Mouse (Mus musculus): ENCODE data around the gene Dnajc10. TPM values are rescaled to one million over a fixed set of nuclear protein-coding genes. Genes with fewer than 3 reads are reported as not detected.

The Dnajc10 gene
- total and polyA plus RNA-seq, 2 experiments: 7.0 to 22.5 TPM

DNA sequence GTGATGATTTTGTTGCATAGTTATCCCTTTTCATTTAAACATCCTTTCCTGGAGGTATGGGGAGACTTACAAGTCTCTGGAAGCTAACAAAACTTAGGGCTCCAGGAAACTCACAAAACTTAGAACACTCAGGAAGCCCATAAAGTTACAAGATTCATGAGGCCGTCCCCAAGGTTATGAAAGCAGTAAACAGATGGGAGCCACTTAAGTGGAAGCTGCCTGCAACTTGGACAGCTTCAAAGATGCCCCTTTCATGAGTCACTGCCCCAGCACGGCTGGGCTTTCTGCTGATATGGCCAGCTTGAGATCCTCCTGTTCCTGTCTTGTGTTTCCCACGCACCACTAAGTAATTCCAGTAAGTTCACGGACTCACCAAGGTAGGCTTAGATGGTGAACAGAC, 69.2 kb downstream of the Dnajc10 start:
- TF ChIP-seq CTCF (IDR thresholded peaks at IDR 0.05; ENCODE audit: low read depth, low read length) (no peak), POLR2A (IDR thresholded peaks at IDR 0.05; ENCODE audit: extremely low read depth, insufficient read depth, low read length) (no peak)
- no peaks in the 10 kb centered on the region for H3K27me3 ChIP-seq (ENCODE audit: control insufficient read depth, insufficient read depth, low read length)
- no peak overlapping the region for H3K4me3 ChIP-seq (ENCODE audit: insufficient read depth, low read depth, low read length)
- WGBS: 82% methylated on average over 4 of the region's 4 CpGs
- no peak for DNase-seq (ENCODE audit: extremely low read depth, low read depth, low spot score)
- H3K79me2 ChIP-seq (ENCODE audit: control insufficient read depth, insufficient read depth, low read length): no peaks in the 10 kb centered on the region
- H3K36me3 ChIP-seq (ENCODE audit: control insufficient read depth, insufficient read depth, low read length): no peaks in the 10 kb centered on the region
- H3K9ac ChIP-seq (ENCODE audit: low read depth, low read length): no peak overlapping the region
- H3K4me1 ChIP-seq (ENCODE audit: control insufficient read depth, insufficient read depth, low read length): peaks cover 5% of the 10 kb centered on the region
- H3K27ac ChIP-seq (replicated peaks; ENCODE audit: insufficient read depth, low read depth, low read length): no peak overlapping the region

DNA sequence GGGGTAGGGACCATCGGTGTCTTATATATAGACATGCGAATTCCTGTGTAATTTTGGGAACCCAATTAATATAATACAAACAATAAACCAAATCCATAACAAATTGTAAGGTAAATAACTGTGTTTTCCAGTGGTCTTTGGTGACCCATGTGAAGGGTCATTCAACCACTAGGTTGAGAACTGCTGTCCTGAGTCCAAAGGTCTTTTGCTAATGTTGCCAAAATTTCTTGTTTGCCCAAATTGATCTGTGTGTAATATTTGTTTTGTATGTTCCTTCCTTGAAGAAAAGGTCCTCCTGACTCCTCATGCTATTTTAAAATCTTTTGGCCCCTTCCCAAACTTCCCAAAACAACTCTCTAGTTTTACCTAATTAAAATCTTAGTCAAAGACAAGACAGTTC, 71.0 kb downstream of the Dnajc10 start:
- TF ChIP-seq POLR2A (IDR thresholded peaks at IDR 0.05; ENCODE audit: extremely low read depth, insufficient read depth, low read length) (no peak), CTCF (IDR thresholded peaks at IDR 0.05; ENCODE audit: low read depth, low read length) (no peak)
- no peaks in the 10 kb centered on the region for H3K27me3 ChIP-seq (ENCODE audit: control insufficient read depth, insufficient read depth, low read length)
- 48% methylated on average over 2 of the region's 2 CpGs for WGBS
- H3K36me3 ChIP-seq (ENCODE audit: control insufficient read depth, insufficient read depth, low read length): no peaks in the 10 kb centered on the region
- no peak overlapping the region for H3K9ac ChIP-seq (ENCODE audit: low read depth, low read length)
- peaks cover 5% of the 10 kb centered on the region for H3K4me1 ChIP-seq (ENCODE audit: control insufficient read depth, insufficient read depth, low read length)
- DNase-seq (ENCODE audit: extremely low read depth, low read depth, low spot score): peak; percentile 88
- no peak overlapping the region for H3K4me3 ChIP-seq (ENCODE audit: insufficient read depth, low read depth, low read length)
- no peak overlapping the region for H3K27ac ChIP-seq (replicated peaks; ENCODE audit: insufficient read depth, low read depth, low read length)
- no peaks in the 10 kb centered on the region for H3K79me2 ChIP-seq (ENCODE audit: control insufficient read depth, insufficient read depth, low read length)

DNA sequence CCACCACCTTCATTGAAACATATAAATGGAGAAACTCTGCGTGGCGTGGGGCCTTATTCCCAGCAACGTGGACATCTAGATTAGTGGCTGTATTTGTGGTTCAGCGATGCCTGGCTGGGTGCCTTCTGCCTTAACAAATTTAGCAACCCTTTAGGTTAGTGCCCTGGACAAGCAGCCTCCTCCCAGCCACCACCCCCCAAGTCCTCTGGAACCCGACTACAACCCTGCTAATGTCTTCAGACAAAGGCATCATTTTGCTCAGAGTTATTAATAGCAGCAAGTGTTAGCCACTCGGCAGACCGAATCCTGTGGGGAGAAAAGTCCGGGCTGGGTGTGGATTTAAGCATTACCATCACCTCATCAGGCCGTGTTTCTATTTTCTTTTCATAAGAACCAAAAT, 72.4 kb downstream of the Dnajc10 start:
- no peaks in the 10 kb centered on the region for H3K36me3 ChIP-seq (ENCODE audit: control insufficient read depth, insufficient read depth, low read length)
- H3K27me3 ChIP-seq (ENCODE audit: control insufficient read depth, insufficient read depth, low read length): no peaks in the 10 kb centered on the region
- H3K79me2 ChIP-seq (ENCODE audit: control insufficient read depth, insufficient read depth, low read length): no peaks in the 10 kb centered on the region
- no peak overlapping the region for H3K9ac ChIP-seq (ENCODE audit: low read depth, low read length)
- H3K27ac ChIP-seq (replicated peaks; ENCODE audit: insufficient read depth, low read depth, low read length): no peak overlapping the region
- H3K4me1 ChIP-seq (ENCODE audit: control insufficient read depth, insufficient read depth, low read length): peaks cover 5% of the 10 kb centered on the region
- TF ChIP-seq POLR2A (IDR thresholded peaks at IDR 0.05; ENCODE audit: extremely low read depth, insufficient read depth, low read length) (no peak), CTCF (IDR thresholded peaks at IDR 0.05; ENCODE audit: low read depth, low read length) (no peak)
- WGBS: 84% methylated on average over 9 of the region's 9 CpGs
- no peak for DNase-seq (ENCODE audit: extremely low read depth, low read depth, low spot score)
- H3K4me3 ChIP-seq (ENCODE audit: insufficient read depth, low read depth, low read length): no peak overlapping the region

DNA sequence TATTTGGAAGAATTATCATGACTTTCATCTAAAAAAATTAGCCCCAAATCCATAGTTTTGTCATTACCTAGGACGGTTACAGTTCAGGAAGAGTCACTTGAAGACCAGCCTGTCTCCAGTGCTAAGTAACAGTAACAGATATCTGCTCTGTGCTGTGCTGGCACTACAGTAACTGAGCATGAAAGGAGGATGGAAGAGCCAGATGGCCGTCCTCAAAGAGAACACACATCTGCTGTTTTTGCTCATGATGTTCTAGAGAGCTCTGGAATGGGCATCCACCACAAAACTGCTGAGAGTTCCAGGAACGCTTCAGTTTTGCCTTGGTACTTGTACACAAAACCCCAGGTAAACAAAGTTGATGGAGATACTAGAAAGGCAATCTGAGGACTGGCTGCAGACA, 73.1 kb downstream of the Dnajc10 start:
- Histone ChIP-seq H3K79me2 (ENCODE audit: control insufficient read depth, insufficient read depth, low read length) (no peaks in the 10 kb centered on the region), H3K27me3 (ENCODE audit: control insufficient read depth, insufficient read depth, low read length) (no peaks in the 10 kb centered on the region)
- DNase-seq (ENCODE audit: extremely low read depth, low read depth, low spot score): no peak

DNA sequence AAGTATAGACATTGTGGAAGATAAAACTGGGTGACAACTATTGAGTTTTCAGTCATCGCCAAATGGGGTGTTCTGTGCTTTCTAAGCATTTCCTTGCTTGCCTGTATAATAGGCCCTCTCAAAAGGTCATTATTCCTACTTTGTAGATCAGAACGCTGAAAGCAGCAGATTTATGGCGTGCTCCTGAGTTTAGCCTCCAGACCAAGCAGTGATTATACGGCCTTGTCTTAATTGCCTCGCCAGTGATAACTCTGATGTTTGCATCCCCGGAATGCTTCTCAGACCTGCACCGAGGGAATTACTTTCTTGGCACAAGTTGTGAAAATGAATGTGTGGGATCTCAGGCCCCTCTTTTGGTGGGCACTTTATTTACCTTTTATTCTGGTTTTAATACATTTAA, 80.8 kb downstream of the Dnajc10 start:
- Histone ChIP-seq H3K4me1 (ENCODE audit: control insufficient read depth, insufficient read depth, low read length) (no peaks in the 10 kb centered on the region), H3K9ac (ENCODE audit: low read depth, low read length) (no peak overlapping the region), H3K4me3 (ENCODE audit: insufficient read depth, low read depth, low read length) (no peak overlapping the region), H3K36me3 (ENCODE audit: control insufficient read depth, insufficient read depth, low read length) (no peaks in the 10 kb centered on the region), H3K27ac (replicated peaks; ENCODE audit: insufficient read depth, low read depth, low read length) (no peak overlapping the region), H3K27me3 (ENCODE audit: control insufficient read depth, insufficient read depth, low read length) (no peaks in the 10 kb centered on the region), H3K79me2 (ENCODE audit: control insufficient read depth, insufficient read depth, low read length) (no peaks in the 10 kb centered on the region)
- DNase-seq (ENCODE audit: extremely low read depth, low read depth, low spot score): no peak
- WGBS: 79% methylated on average over 7 of the region's 7 CpGs
- TF ChIP-seq POLR2A (IDR thresholded peaks at IDR 0.05; ENCODE audit: extremely low read depth, insufficient read depth, low read length) (no peak), CTCF (IDR thresholded peaks at IDR 0.05; ENCODE audit: low read depth, low read length) (no peak)

More for the DNA sequence above, 73.1 kb downstream of the Dnajc10 start:
- H3K27ac ChIP-seq (replicated peaks; ENCODE audit: insufficient read depth, low read depth, low read length): no peak overlapping the region
- no peak overlapping the region for H3K4me3 ChIP-seq (ENCODE audit: insufficient read depth, low read depth, low read length)
- no peaks in the 10 kb centered on the region for H3K36me3 ChIP-seq (ENCODE audit: control insufficient read depth, insufficient read depth, low read length)
- peaks cover 5% of the 10 kb centered on the region for H3K4me1 ChIP-seq (ENCODE audit: control insufficient read depth, insufficient read depth, low read length)
- TF ChIP-seq POLR2A (IDR thresholded peaks at IDR 0.05; ENCODE audit: extremely low read depth, insufficient read depth, low read length) (no peak), CTCF (IDR thresholded peaks at IDR 0.05; ENCODE audit: low read depth, low read length) (no peak)
- no peak overlapping the region for H3K9ac ChIP-seq (ENCODE audit: low read depth, low read length)
- WGBS: 73% methylated on average over 3 of the region's 3 CpGs

DNA sequence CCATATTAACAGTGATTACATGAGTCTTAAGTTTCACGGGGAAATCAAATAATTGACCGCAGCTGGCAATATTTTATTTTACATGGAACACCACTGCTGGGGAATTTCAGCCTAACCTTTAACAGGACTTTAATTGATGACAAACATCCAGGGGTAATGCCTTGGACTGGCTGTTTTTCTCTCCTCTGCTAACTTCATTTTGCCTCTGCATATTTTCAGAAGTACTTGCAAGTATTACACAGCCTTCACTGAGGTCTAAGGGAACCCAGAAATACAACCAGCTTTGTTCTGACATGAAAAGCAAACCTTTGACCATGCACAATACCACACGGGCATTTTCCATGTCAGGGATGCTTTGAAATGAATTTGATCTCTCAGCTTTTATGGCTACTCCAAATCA, 81.6 kb downstream of the Dnajc10 start:
- DNase-seq (ENCODE audit: extremely low read depth, low read depth, low spot score): no peak
- H3K27me3 ChIP-seq (ENCODE audit: control insufficient read depth, insufficient read depth, low read length): no peaks in the 10 kb centered on the region
- TF ChIP-seq POLR2A (IDR thresholded peaks at IDR 0.05; ENCODE audit: extremely low read depth, insufficient read depth, low read length): no peak
- H3K4me1 ChIP-seq (ENCODE audit: control insufficient read depth, insufficient read depth, low read length): no peaks in the 10 kb centered on the region
- no peak overlapping the region for H3K4me3 ChIP-seq (ENCODE audit: insufficient read depth, low read depth, low read length)
- H3K79me2 ChIP-seq (ENCODE audit: control insufficient read depth, insufficient read depth, low read length): no peaks in the 10 kb centered on the region
- no peak overlapping the region for H3K27ac ChIP-seq (replicated peaks; ENCODE audit: insufficient read depth, low read depth, low read length)
- no peak overlapping the region for H3K9ac ChIP-seq (ENCODE audit: low read depth, low read length)
- no peaks in the 10 kb centered on the region for H3K36me3 ChIP-seq (ENCODE audit: control insufficient read depth, insufficient read depth, low read length)
- WGBS: 74% methylated on average over 3 of the region's 3 CpGs
